Mouse (Mus musculus) hematopoietic multipotent progenitor cell, adult 10-12 weeks (in vitro differentiated cells): Measurements from ENCODE around the gene Adra1d. TPM values are rescaled to one million over a fixed set of nuclear protein-coding genes. Genes with fewer than 3 reads are reported as not detected.

Experiments used
- polyA plus RNA-seq: library from polyadenylated mRNA; stranded (reverse); fragments of >175 nt; gene quantifications from 2 replicates; pipeline ENCODE4 v1.2.3, GENCODE M21; 2012; ENCODE audit warnings: low replicate concordance

Adra1d gene
- not detected in 2 replicates for polyA plus RNA-seq

GRCm38 (mm10) chr2:131561891-131562585 lies at the start of gene Adra1d:
Gene Adra1d (minus strand): TSS chr2:131562283.

Other genes with a start within 250 kb of the Adra1d start
- gene Rnf24, start 209.4 kb downstream of the Adra1d start, polyA plus RNA-seq: 1.8 and 3.1 TPM in 2 replicates
- gene Smox, start 70.8 kb downstream of the Adra1d start, polyA plus RNA-seq: 38.3 and 97.7 TPM in 2 replicates